Mouse (Mus musculus): ENCODE measurements around the gene Gpr33.

GRCm38 (mm10) chr12:52014494-52015029, 13.3 kb downstream of the Gpr33 start:
- no peak for TF ChIP-seq CTCF (IDR thresholded peaks at IDR 0.05; ENCODE audit: borderline replicate concordance, extremely low read depth, insufficient read depth, insufficient read length)
- no peak for TF ChIP-seq POLR2A (IDR thresholded peaks at IDR 0.05; ENCODE audit: borderline replicate concordance, extremely low read depth, insufficient read depth, insufficient read length, poor library complexity, severe bottlenecking)

All from brain, embryonic 14.5 days (tissue).